Mouse (Mus musculus) embryonic fibroblast, embryonic 13.5 days (primary cell): ENCODE measurements around the gene Rapgef1.

Experiments
- CTCF ChIP-seq: IDR thresholded peaks from 2 replicates; pipeline ENCODE4 v1.5.1; 2011; ENCODE audit warnings: mild to moderate bottlenecking, control low read depth, low read length, moderate library complexity, borderline replicate concordance; ENCODE audit not compliant: insufficient read depth
- POLR2A ChIP-seq: IDR thresholded peaks from 2 replicates; pipeline ENCODE4 v1.6.1; 2011; ENCODE audit warnings: low read depth, mild to moderate bottlenecking, control low read depth, low read length, moderate library complexity

GRCm38 (mm10) chr2:29620301-29620827 is 844 bp downstream of the Rapgef1 start:
- TF ChIP-seq CTCF (no peak), POLR2A (no peak; the same call in 1 of the 2 replicates)
